Mouse (Mus musculus): ENCODE data around the gene Hsbp1. TPM values are rescaled to one million over a fixed set of nuclear protein-coding genes. Genes with fewer than 3 reads are reported as not detected.
"Not testable (repeated sequence)": the region's sequence is repeated elsewhere in the genome, so short reads cannot be mapped to it uniquely, and the experiment has no call there.

The Hsbp1 gene
- polyA plus RNA-seq, 1 experiment from 2014 or later = 636 TPM

- H3K4me1 ChIP-seq (replicated peaks) = no peaks in the 10 kb centered on the region
- WGBS = 86% methylated on average over 10 of the region's 10 CpGs
- H3K4me2 ChIP-seq = no peak overlapping the region
- H3K27me3 ChIP-seq = no peaks in the 10 kb centered on the region
- H3K9me3 ChIP-seq = no peaks in the 10 kb centered on the region
- H3K9ac ChIP-seq = no peak overlapping the region
- H3K27ac ChIP-seq (replicated peaks) = no peak overlapping the region
- peaks cover 32% of the 10 kb centered on the region for H3K36me3 ChIP-seq
- H3K4me3 ChIP-seq = no peak overlapping the region
- no peak for ATAC-seq (ENCODE audit: low read depth)
Measured at GRCm38 (mm10) chr8:119352977-119353658, 8.8 kb downstream of the Hsbp1 start.

- Histone ChIP-seq H3K4me2 (no peak overlapping the region), H3K9me3 (no peaks in the 10 kb centered on the region), H3K36me3 (peaks cover 27% of the 10 kb centered on the region), H3K4me3 (no peak overlapping the region), H3K9ac (no peak overlapping the region), H3K4me1 (replicated peaks) (no peaks in the 10 kb centered on the region), H3K27ac (replicated peaks) (no peak overlapping the region), H3K27me3 (no peaks in the 10 kb centered on the region)
- WGBS = 92% methylated on average over 6 of the region's 6 CpGs
- ATAC-seq (ENCODE audit: low read depth) = no peak
Measured at GRCm38 (mm10) chr8:119353659-119354023, 9.4 kb downstream of the Hsbp1 start.

- H3K27ac ChIP-seq (replicated peaks); H3K36me3 ChIP-seq; H3K9ac ChIP-seq; H3K4me2 ChIP-seq; ATAC-seq (ENCODE audit: low read depth); H3K4me3 ChIP-seq; H3K9me3 ChIP-seq; H3K4me1 ChIP-seq (replicated peaks); H3K27me3 ChIP-seq: not testable (repeated sequence)
- WGBS = 62% methylated on average over 5 of the region's 5 CpGs
Measured at GRCm38 (mm10) chr8:119356631-119357030, 12.3 kb downstream of the Hsbp1 start.

- H3K4me2 ChIP-seq = no peak overlapping the region
- no peaks in the 10 kb centered on the region for H3K4me1 ChIP-seq (replicated peaks)
- H3K9ac ChIP-seq = no peak overlapping the region
- no peaks in the 10 kb centered on the region for H3K27me3 ChIP-seq
- no peak overlapping the region for H3K27ac ChIP-seq (replicated peaks)
- no peaks in the 10 kb centered on the region for H3K36me3 ChIP-seq
- ATAC-seq (ENCODE audit: low read depth) = no peak
- no peak overlapping the region for H3K4me3 ChIP-seq
- 85% methylated on average over 7 of the region's 7 CpGs for WGBS
- no peaks in the 10 kb centered on the region for H3K9me3 ChIP-seq
Measured at GRCm38 (mm10) chr8:119358175-119358574, 13.9 kb downstream of the Hsbp1 start.

- 44% methylated on average over 14 of the region's 14 CpGs for WGBS
- Histone ChIP-seq H3K27me3 (no peaks in the 10 kb centered on the region), H3K9me3 (no peaks in the 10 kb centered on the region), H3K9ac (no peak overlapping the region), H3K4me2 (no peak overlapping the region), H3K27ac (replicated peaks) (no peak overlapping the region), H3K4me1 (replicated peaks) (no peaks in the 10 kb centered on the region), H3K36me3 (no peaks in the 10 kb centered on the region), H3K4me3 (no peak overlapping the region)
- no peak for ATAC-seq (ENCODE audit: low read depth)
Measured at GRCm38 (mm10) chr8:119358836-119359235, 14.5 kb downstream of the Hsbp1 start.

GRCm38 (mm10) chr8:119360686-119361295 lies 16.5 kb downstream of the Hsbp1 start:
- Histone ChIP-seq H3K36me3 (no peaks in the 10 kb centered on the region), H3K9ac (no peak overlapping the region), H3K4me1 (replicated peaks) (no peaks in the 10 kb centered on the region), H3K4me2 (no peak overlapping the region), H3K27ac (replicated peaks) (no peak overlapping the region), H3K27me3 (no peaks in the 10 kb centered on the region), H3K4me3 (no peak overlapping the region), H3K9me3 (no peaks in the 10 kb centered on the region)
- 67% methylated on average over 8 of the region's 8 CpGs for WGBS
- no peak for ATAC-seq (ENCODE audit: low read depth)

GRCm38 (mm10) chr8:119374716-119375115 lies 30.4 kb downstream of the Hsbp1 start:
- not testable (repeated sequence) for H3K4me3 ChIP-seq; H3K4me1 ChIP-seq (replicated peaks); H3K4me2 ChIP-seq; H3K27me3 ChIP-seq; H3K9ac ChIP-seq; H3K36me3 ChIP-seq; ATAC-seq (ENCODE audit: low read depth); H3K27ac ChIP-seq (replicated peaks); H3K9me3 ChIP-seq
- WGBS = 93% methylated on average over 9 of the region's 9 CpGs

GRCm38 (mm10) chr8:119378476-119378875 lies 34.2 kb downstream of the Hsbp1 start:
- Histone ChIP-seq H3K9ac (no peak overlapping the region), H3K4me1 (replicated peaks) (no peaks in the 10 kb centered on the region), H3K36me3 (no peaks in the 10 kb centered on the region), H3K4me3 (no peak overlapping the region), H3K4me2 (no peak overlapping the region), H3K27me3 (no peaks in the 10 kb centered on the region), H3K27ac (replicated peaks) (no peak overlapping the region), H3K9me3 (no peaks in the 10 kb centered on the region)
- no peak for ATAC-seq (ENCODE audit: low read depth)
- 55% methylated on average over 7 of the region's 7 CpGs for WGBS

GRCm38 (mm10) chr8:119380619-119381018 lies 36.3 kb downstream of the Hsbp1 start:
- no peak for ATAC-seq (ENCODE audit: low read depth)
- Histone ChIP-seq H3K4me3 (no peak overlapping the region), H3K9ac (no peak overlapping the region), H3K27ac (replicated peaks) (no peak overlapping the region), H3K36me3 (no peaks in the 10 kb centered on the region), H3K9me3 (no peaks in the 10 kb centered on the region), H3K27me3 (no peaks in the 10 kb centered on the region), H3K4me1 (replicated peaks) (no peaks in the 10 kb centered on the region), H3K4me2 (no peak overlapping the region)
- WGBS = 43% methylated on average over 4 of the region's 4 CpGs

- Histone ChIP-seq H3K4me3 (no peak overlapping the region), H3K36me3 (no peaks in the 10 kb centered on the region), H3K4me2 (no peak overlapping the region), H3K27ac (replicated peaks) (no peak overlapping the region), H3K9me3 (no peaks in the 10 kb centered on the region), H3K9ac (no peak overlapping the region), H3K27me3 (no peaks in the 10 kb centered on the region; the same call in 1 of the 2 replicates), H3K4me1 (replicated peaks) (no peaks in the 10 kb centered on the region)
- ATAC-seq (ENCODE audit: low read depth) = no peak
- 24% methylated on average over 10 of the region's 10 CpGs for WGBS
Measured at GRCm38 (mm10) chr8:119384478-119384877, 40.2 kb downstream of the Hsbp1 start.

- Histone ChIP-seq H3K4me3 (no peak overlapping the region), H3K4me1 (replicated peaks) (no peaks in the 10 kb centered on the region), H3K36me3 (no peaks in the 10 kb centered on the region), H3K27ac (replicated peaks) (no peak overlapping the region), H3K4me2 (no peak overlapping the region), H3K27me3 (no peaks in the 10 kb centered on the region; the same call in 1 of the 2 replicates), H3K9ac (no peak overlapping the region), H3K9me3 (no peaks in the 10 kb centered on the region)
- ATAC-seq (ENCODE audit: low read depth) = no peak
- WGBS = 78% methylated on average over 6 of the region's 6 CpGs
Measured at GRCm38 (mm10) chr8:119385854-119386253, 41.6 kb downstream of the Hsbp1 start.

- Histone ChIP-seq H3K27me3 (no peaks in the 10 kb centered on the region; the same call in 1 of the 2 replicates), H3K4me3 (no peak overlapping the region), H3K4me1 (replicated peaks) (no peaks in the 10 kb centered on the region), H3K36me3 (no peaks in the 10 kb centered on the region), H3K27ac (replicated peaks) (no peak overlapping the region), H3K9me3 (no peaks in the 10 kb centered on the region), H3K4me2 (no peak overlapping the region), H3K9ac (no peak overlapping the region)
- no peak for ATAC-seq (ENCODE audit: low read depth)
- 78% methylated on average over 6 of the region's 6 CpGs for WGBS
Measured at GRCm38 (mm10) chr8:119386988-119387387, 42.7 kb downstream of the Hsbp1 start.

GRCm38 (mm10) chr8:119394097-119394496 lies 49.8 kb downstream of the Hsbp1 start:
- Histone ChIP-seq H3K9ac (peak overlapping the region; percentile 96), H3K4me1 (replicated peaks) (peaks cover 15% of the 10 kb centered on the region), H3K4me3 (peak overlapping the region; percentile 89), H3K27ac (replicated peaks) (peak overlapping the region; percentile 91), H3K4me2 (peak overlapping the region; percentile 94), H3K9me3 (no peaks in the 10 kb centered on the region), H3K27me3 (no peaks in the 10 kb centered on the region), H3K36me3 (peaks cover 9% of the 10 kb centered on the region; the same call in 1 of the 2 replicates)
- WGBS = 81% methylated on average over 9 of the region's 9 CpGs
- ATAC-seq (ENCODE audit: low read depth) = no peak

Measured in neural tube, embryonic 13.5 days (tissue).